Mouse (Mus musculus): ENCODE results near the gene Rapgef1. TPM values are rescaled to one million over a fixed set of nuclear protein-coding genes. Genes with fewer than 3 reads are reported as not detected.

Gene Rapgef1
- 8.1 and 10.1 TPM in 2 replicates for polyA plus RNA-seq (2015; fragmentation: Nextera tagmentation; extraction: Ambion mirVana)

DNA sequence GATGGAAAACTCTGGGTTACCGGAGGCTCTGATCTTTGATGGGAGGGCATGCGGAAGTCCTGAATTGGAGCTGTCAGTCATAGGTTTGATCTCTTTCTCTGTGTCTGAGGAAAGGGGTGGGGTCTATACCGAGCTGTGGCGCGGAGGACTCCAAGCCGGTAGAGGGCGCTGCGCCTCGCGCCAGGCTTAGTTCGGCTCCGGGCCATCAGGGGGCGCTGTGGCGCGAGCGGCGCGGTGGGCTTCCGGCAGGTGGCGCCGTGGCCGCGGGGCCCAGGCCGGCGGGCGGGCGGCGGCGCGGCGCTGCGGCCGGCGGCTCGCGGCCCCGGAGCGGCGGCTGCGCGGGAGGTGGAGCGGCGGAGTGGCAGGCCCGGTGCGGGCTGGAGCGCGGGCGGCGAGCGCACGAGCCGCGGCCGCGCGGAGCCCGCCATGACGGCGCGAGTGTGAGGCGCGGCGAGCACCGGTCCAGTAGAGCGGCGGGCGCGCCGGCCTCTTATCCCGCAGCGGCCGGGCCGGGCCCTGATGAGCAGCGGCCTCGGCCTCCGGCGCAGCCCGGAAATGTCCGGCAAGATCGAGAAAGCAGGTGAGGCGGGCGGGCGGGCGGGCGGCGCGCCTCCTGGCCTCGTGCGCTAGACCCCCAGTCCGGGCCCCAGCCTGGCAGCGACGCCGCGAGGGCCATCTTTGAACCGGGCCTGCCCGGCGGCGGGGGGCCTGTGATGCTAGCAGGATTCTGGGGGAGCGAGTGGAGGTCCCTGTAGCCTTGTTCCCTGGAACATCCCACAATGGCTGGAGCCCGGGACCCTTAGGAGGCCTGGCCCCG, at the start of gene Rapgef1:
Gene Rapgef1 (plus strand): TSS at position 237 of the 817 bp plus-strand sequence.

DNA sequence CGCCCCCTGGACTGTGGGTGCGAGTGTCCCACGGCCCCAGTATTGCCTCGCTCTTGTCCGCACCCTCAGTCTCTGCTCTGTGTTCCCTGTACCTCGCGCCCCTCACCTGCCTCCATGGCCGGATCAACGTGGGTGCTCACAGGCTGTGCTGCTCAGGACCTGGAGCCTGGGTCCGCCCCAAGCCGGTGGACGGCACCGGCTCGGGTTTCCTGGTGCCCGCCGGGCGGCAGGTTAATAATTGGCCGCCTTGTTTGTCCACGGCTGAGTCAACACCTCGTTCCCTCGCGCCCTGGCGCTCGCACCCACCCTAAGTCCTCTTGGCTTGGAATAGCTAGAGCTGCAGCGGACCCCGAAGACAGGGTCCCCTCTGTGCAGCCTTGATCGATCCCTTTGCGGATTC, 132.0 kb downstream of the Rapgef1 start, which contains the start of gene Gm13420:
Gene Gm13420 (minus strand): TSS at position 189 of the 400 bp plus-strand sequence.

GRCm38 (mm10) chr2:29787104-29787917, 167.8 kb downstream of the Rapgef1 start, which contains the start of gene Coq4:
Coq4 (plus strand) TSS chr2:29787493.

GRCm38 (mm10) chr2:29787937-29788681, 168.6 kb downstream of the Rapgef1 start, which contains the start of gene Trub2:
Trub2 (minus strand) TSS chr2:29788502.

Other genes starting within 250 kb of the Rapgef1 start
- gene Gm13420, start 132.0 kb downstream of the Rapgef1 start, polyA plus RNA-seq (2015; fragmentation: Nextera tagmentation; extraction: Ambion mirVana) = not detected in 2 replicates
- not detected in 2 replicates for gene Gm13547, start 139.6 kb downstream of the Rapgef1 start, polyA plus RNA-seq (2015; fragmentation: Nextera tagmentation; extraction: Ambion mirVana)
- gene Coq4, start 167.8 kb downstream of the Rapgef1 start, polyA plus RNA-seq (2015; fragmentation: Nextera tagmentation; extraction: Ambion mirVana) = 16.8 TPM in 2 replicates
- 18.2 and 18.9 TPM in 2 replicates for gene Trub2, start 168.8 kb downstream of the Rapgef1 start, polyA plus RNA-seq (2015; fragmentation: Nextera tagmentation; extraction: Ambion mirVana)
- gene Slc27a4, start 182.9 kb downstream of the Rapgef1 start, polyA plus RNA-seq (2015; fragmentation: Nextera tagmentation; extraction: Ambion mirVana) = 19.6 and 20.0 TPM in 2 replicates
- 16.7 and 17.5 TPM in 2 replicates for gene Urm1, start 200.4 kb downstream of the Rapgef1 start, polyA plus RNA-seq (2015; fragmentation: Nextera tagmentation; extraction: Ambion mirVana)
- 55.6 and 68.8 TPM in 2 replicates for gene Cercam, start 249.4 kb downstream of the Rapgef1 start, polyA plus RNA-seq (2015; fragmentation: Nextera tagmentation; extraction: Ambion mirVana)

Data from urinary bladder, postnatal 0 days (tissue).